Mouse (Mus musculus): ENCODE measurements around the gene Snapc3.

Snapc3 gene

GRCm38 (mm10) chr4:83417160-83417819 is at the start of gene Snapc3:
Gene Snapc3 (plus strand): TSS chr4:83417724.
- peak; percentile 98 for DNase-seq

- DNase-seq, result no peak
Observed at GRCm38 (mm10) chr4:83373381-83373780, 44.1 kb upstream of the Snapc3 start.

- no peak for DNase-seq
Observed at GRCm38 (mm10) chr4:83375650-83376049, 41.9 kb upstream of the Snapc3 start.

DNA sequence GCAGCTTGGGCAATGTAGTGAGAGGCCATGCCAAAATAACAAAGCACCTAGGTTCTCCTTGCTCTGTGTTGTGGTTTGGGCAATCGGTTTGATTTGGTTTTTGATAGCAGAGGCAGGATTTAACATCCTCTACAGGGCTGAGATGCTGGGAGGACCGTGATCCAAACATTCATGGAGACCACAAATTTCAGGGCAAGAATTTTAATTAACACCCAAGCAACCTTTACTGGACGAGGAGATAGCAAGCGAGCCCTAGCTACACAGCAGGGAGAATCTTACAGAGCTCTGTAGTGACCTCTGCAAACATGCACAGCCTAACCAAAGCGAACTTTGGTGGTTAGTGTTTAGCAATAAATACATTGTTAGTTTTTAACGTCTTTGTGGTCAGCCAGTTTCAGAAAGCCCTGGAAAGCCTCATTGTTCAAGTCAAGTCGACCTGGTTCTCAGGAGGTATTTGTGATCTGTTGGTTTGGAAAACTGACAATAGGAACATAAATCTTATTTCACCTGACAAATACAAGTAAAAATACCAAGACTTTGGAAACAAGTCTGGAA is 41.0 kb upstream of the Snapc3 start:
- no peak for DNase-seq

DNA sequence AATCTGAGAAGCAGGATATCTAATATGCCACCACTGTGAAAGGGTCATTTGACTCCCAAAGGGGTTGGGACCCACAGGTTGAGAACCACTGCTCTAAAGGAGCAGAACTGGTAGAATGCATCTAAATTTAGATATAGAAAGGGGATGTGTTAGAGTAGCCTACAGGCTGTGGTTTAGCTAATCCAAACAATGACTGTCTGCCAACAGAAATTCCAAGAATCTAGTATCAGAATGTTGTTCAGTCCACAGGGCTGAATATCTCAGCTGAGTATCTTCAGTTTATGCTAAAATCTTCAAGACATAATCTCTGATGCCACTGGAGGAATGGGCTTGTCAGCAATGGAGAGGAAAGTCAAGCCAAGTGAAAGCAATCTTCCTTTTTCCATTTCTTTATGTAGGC is 38.5 kb upstream of the Snapc3 start:
- no peak for DNase-seq

GRCm38 (mm10) chr4:83379746-83380145 is 37.8 kb upstream of the Snapc3 start:
- no peak for DNase-seq

- DNase-seq, result peak; percentile 43
Observed at GRCm38 (mm10) chr4:83380266-83380665, 37.3 kb upstream of the Snapc3 start.

DNA sequence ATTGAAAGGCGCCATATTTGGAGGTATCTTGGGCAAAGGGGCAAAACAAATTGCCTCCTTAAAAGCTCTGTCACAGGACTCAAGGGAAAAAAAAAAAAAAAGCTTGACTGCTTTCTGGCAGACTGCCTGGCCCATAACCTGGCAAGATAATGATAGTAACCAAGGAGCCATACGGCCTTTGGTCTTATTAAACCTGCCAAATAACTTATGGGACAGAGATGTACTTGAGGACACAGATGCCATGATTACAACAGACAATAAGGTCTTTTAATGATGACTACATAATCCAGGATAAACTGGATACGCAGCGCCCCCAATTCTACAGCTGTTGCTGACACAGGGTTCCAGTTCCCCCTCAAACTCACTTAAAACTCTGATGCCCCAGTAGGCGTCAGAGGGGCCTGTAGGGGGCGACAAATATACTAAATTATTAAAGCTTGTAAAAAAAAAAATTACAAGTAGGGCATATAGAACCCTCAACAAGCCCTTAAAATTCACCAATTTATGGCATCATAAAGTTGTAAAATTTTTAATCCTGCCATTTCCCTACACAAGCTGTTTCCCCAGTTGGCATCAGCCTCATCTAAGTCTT is 33.5 kb upstream of the Snapc3 start:
- peak; percentile 83 for DNase-seq

DNA sequence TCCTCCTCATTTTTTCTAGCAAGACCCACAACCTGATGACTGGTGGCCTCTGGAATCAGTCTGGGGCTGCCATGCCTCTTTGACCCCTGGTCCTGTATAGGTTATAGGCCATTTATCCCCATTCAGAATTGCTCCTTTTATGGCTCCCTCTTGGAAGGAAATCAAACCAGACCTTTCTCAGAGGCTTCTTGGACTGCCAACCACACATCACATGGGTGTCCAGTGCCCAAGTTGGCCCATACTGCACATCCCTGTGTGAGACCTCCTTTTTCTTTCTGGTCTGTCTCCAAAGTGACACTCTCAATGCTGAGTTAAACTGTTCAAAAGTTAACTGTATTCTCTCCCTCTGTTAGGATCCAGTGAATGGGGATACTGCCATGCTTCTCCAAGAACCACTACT is 32.4 kb upstream of the Snapc3 start:
- DNase-seq, result no peak

GRCm38 (mm10) chr4:83390551-83390950 is 27.0 kb upstream of the Snapc3 start:
- DNase-seq, result no peak

DNA sequence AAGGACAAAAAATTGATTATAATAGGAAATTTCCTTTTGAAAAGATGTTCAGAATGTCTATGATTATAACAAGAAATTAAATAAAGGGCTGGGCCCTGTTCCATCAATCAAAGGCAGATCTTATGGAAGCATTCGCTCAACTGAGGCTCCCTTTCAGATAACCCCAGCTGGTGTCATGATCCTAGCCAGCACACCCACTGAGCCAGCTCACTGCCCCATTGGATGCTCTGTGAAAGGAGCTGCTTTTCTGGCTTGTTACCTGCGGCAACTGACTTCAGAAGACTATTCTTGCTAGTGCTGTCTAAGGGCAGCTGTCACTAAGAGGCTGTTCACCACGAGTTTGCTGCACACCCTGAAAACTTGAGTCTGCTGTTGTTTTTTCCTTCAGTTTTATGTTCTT is 25.6 kb upstream of the Snapc3 start:
- DNase-seq, result no peak

- DNase-seq, result peak; percentile 31
Observed at GRCm38 (mm10) chr4:83393733-83394132, 23.8 kb upstream of the Snapc3 start.

DNA sequence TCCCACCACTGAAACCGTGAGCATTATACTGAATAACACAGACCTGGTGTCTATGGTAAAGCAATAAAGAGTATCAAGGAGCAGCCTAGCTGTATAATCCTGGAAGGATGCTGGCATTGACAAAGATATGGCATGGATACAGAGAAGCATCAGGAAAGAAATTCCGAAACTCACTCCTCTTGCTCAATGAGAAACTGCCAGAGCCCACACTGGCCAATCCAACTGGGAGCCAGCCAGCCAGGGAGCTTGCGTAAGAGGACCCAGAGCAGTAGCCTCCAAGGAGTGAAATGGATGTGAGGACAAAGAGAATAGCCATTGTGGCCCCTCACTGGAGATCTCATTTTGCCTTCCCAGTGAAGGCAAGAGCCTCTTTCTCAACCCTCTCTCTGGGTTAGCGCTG is 21.2 kb upstream of the Snapc3 start:
- DNase-seq, result peak; percentile 78

DNA sequence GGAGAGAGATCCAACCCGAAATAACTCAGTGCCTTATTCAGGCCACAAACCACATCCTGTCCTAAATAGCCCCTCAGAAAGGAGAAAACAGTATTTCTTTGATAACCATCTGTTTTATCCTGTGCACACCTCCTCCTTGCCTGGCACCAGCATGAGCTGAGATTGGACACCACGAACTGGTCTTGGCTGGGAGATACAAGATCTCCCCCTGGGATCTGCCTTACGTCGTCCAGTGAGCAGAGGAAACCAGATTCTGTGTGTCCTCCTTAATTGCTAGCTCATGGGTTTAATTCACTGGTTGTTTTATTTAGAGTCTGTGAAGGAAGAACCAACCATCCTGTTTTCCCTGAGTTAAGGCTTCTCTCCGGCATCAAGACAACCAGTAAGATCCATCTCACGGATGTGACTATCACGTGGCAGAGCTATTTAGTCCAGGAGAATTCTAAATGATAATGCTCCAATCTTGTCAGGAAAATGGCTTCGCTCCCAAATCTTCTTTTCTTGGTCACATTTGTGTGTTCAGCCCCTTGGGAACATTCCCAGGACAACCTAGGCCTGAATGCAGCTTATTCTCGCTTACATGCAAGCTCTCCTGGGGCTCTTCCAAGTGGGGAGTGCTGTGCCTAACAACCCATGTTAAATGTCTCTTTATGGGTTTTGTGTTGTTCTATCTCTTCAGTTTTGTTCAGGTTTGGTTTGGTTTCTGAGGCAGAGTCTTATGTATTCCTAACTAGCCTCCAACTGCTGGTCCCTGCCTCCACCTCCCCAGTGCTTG is 20.3 kb upstream of the Snapc3 start:
- DNase-seq, result no peak

- DNase-seq, result no peak
Observed at GRCm38 (mm10) chr4:83398527-83398926, 19.0 kb upstream of the Snapc3 start.

- no peak for DNase-seq
Observed at GRCm38 (mm10) chr4:83400691-83401595, 16.6 kb upstream of the Snapc3 start.

GRCm38 (mm10) chr4:83401712-83402111 is 15.8 kb upstream of the Snapc3 start:
- no peak for DNase-seq

GRCm38 (mm10) chr4:83407688-83408087 is 9.8 kb upstream of the Snapc3 start:
- peak; percentile 54 for DNase-seq

DNA sequence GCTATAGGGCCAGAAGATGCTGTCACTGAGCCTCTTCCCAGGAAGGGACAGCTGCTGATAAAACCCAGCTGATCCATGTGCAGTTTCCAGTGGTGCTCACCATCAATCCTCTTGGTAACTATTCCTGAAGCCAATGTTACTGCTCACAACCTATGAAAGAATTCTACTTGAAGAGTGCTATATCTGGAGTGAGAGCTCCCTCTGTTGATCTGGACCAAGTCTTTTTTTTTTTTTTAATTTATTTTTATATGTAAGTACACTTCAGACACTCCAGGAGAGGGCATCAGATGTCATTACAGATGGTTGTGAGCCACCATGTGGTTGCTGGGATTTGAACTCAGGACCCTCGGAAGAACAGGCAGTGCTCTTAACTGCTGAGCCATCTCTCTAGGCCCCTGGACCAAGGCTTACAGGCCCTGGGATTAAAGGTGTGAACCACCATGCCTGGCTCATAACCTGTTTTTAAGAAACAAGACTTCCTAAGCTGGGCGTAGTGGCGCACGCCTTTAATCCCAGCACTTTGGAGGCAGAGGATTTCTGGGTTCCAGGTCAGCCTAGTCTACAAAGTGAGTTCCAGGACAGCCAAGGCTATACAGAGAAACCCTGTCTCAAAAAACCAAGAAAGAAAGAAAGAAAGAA is 7.5 kb upstream of the Snapc3 start:
- peak; percentile 14 for DNase-seq

DNA sequence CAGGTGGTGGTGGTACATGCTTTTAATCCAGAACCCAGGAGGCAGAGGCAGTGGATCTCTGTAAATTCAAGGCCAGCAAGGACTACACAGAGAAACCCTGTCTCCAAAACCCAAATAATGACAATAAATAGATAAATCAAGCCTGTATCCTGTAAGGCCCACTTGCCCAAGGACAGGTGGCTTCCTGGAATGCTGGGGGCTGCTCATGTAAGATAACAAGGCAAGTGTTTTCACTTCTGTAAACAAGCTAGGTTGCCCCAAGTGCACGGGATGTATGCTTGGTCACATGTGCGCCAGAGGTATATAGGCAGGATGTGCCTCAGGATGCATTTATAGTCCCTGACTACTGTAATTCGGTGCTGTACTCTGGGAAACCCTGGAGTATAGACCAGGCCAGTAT is 5.5 kb upstream of the Snapc3 start:
- no peak for DNase-seq

- no peak for DNase-seq
Observed at GRCm38 (mm10) chr4:83414241-83414824, 3.2 kb upstream of the Snapc3 start.

- no peak for DNase-seq
Observed at GRCm38 (mm10) chr4:83417820-83418186, 279 bp downstream of the Snapc3 start.
